Mouse (Mus musculus) skeletal muscle tissue, postnatal 0 days (tissue): ENCODE results near the gene Opn1sw. TPM values are rescaled to one million over a fixed set of nuclear protein-coding genes. Genes with fewer than 3 reads are reported as not detected.

Experiments used
- microRNA-seq, 2 experiments: library from miRNA; unstranded; fragments of <30 nt; microRNA quantifications; one replicate each; pipeline ENCODE4; 2016
- polyA plus RNA-seq: library from polyadenylated mRNA; unstranded; fragments of >200 nt; fragmentation: Nextera tagmentation; extraction: Ambion mirVana; gene quantifications from 2 replicates; pipeline ENCODE4 v1.2.1, GENCODE M21; 2015

Opn1sw gene
- 1.1 and 1.2 TPM in 2 replicates for polyA plus RNA-seq

GRCm38 (mm10) chr6:29388052-29388518, at the start of gene Opn1sw:
TSS of gene Opn1sw (minus strand) at chr6:29388468.

GRCm38 (mm10) chr6:29433038-29433803, 45.0 kb upstream of the Opn1sw start, which contains the start of gene Flnc:
TSS of gene Flnc (plus strand) at chr6:29433256.

GRCm38 (mm10) chr6:29395910-29396713, 7.8 kb upstream of the Opn1sw start, which contains the start of gene Ccdc136:
TSS of gene Ccdc136 (plus strand) at chr6:29396309.

GRCm38 (mm10) chr6:29347665-29348370, 40.5 kb downstream of the Opn1sw start, which contains the start of gene Calu:
TSS of gene Calu (plus strand) at chr6:29348069.

Small RNAs within 50 kb of the gene (microRNA-seq; reads per million reads assigned to microRNA genes)
- gene Gm26220 (0 reads per million in 2 experiments), gene Gm44354 (0 reads per million in 2 experiments)

Other genes starting within 250 kb of the Opn1sw start
- 9.2 and 10.6 TPM in 2 replicates for gene Rbm28, start 223.5 kb downstream of the Opn1sw start, polyA plus RNA-seq
- gene Prrt4, start 208.9 kb downstream of the Opn1sw start, polyA plus RNA-seq = 0.10 and 0.24 TPM in 2 replicates
- gene Impdh1, start 172.1 kb downstream of the Opn1sw start, polyA plus RNA-seq = 21.1 and 23.9 TPM in 2 replicates
- 18.1 and 21.3 TPM in 2 replicates for gene Hilpda, start 116.0 kb downstream of the Opn1sw start, polyA plus RNA-seq
- gene Fam71f2, start 108.9 kb downstream of the Opn1sw start, polyA plus RNA-seq = 0.40 TPM in 1 of 2 replicates, not detected in the other
- gene Fam71f1, start 69.3 kb downstream of the Opn1sw start, polyA plus RNA-seq = not detected in 2 replicates
- 170 and 196 TPM in 2 replicates for gene Calu, start 40.4 kb downstream of the Opn1sw start, polyA plus RNA-seq
- gene Ccdc136, start 7.8 kb upstream of the Opn1sw start, polyA plus RNA-seq = 15.9 and 16.1 TPM in 2 replicates
- gene Flnc, start 44.8 kb upstream of the Opn1sw start, polyA plus RNA-seq = 51.6 and 74.2 TPM in 2 replicates
- 142 and 145 TPM in 2 replicates for gene Atp6v1f, start 79.2 kb upstream of the Opn1sw start, polyA plus RNA-seq
- gene Atp6v1fnb, start 83.0 kb upstream of the Opn1sw start, polyA plus RNA-seq = not detected in 2 replicates
- 6.4 and 8.1 TPM in 2 replicates for gene Kcp, start 119.5 kb upstream of the Opn1sw start, polyA plus RNA-seq
- gene Irf5, start 138.2 kb upstream of the Opn1sw start, polyA plus RNA-seq = 3.0 and 4.6 TPM in 2 replicates
- gene Tnpo3, start 221.4 kb upstream of the Opn1sw start, polyA plus RNA-seq = 29.4 and 30.3 TPM in 2 replicates